Mouse (Mus musculus): ENCODE measurements around the gene Ndufa4l2. TPM values are rescaled to one million over a fixed set of nuclear protein-coding genes. Genes with fewer than 3 reads are reported as not detected.

Gene Ndufa4l2
- polyA plus RNA-seq, 1 experiment from 2014 or later: 7.6 TPM

DNA sequence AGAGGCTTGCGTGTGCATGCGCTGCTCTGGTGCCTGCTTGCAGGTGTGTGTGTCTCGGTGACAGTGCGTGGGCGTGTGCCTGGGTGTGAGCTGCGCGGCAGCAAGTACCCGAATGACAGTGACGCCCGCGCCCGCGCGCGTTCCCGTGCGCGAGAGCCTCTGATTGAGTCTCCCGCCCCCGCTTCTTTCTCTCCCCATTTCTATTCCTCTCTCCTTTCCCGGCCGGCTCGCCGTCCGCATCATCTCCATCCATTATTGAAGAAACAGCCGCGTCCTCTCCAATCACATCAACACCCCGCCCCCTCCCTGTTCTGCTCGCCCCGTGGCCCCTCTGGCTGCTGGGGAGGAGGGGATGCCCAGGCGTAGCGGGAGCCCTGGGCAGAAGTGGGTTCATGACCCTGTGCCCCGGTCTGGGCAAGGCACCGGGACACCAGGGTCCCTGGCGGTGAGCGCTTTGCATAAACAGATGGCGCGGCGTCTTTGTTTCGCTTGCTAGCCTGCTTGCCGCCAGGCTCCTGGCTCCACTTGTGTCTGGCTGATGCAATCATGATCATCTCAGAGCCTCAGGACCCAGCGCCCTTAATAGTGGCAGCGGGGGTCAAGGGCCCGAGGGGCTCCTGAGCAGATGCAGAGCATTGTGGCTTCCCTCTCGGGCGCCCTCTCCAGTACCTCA, 3.0 kb upstream of the Ndufa4l2 start:
- Histone ChIP-seq H3K4me3 (peak overlapping the region; percentile 39), H3K27ac (peak overlapping the region; percentile 89), H3K4me2 (replicated peaks) (peak overlapping the region; percentile 76), H3K9ac (peak overlapping the region; percentile 61), H3K4me1 (peaks cover 93% of the 10 kb centered on the region), H3K9me3 (no peaks in the 10 kb centered on the region), H3K36me3 (no peaks in the 10 kb centered on the region), H3K27me3 (replicated peaks) (peaks cover 60% of the 10 kb centered on the region)
- peak; percentile 15 for ATAC-seq (ENCODE audit: low FRiP score, low read depth)
- WGBS: under 1% methylated on average over 46 of the region's 46 CpGs

DNA sequence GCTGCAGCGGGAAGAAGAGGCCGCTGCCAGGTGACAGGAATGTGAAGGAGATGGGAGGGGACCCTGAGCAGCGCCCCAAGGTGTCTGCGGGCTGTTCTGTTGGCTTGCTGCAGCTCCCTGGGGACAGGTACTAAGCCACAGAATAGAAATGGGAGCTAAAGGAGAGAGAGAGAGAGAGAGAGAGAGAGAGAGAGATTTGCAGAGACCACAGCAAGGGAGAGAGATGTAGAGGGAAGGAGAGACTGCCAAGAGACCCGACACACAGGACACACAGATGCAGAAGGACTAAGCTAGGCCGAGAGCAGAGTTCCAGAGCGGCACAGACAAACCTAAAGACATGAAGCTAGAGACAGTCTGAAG, 2.5 kb upstream of the Ndufa4l2 start:
- Histone ChIP-seq H3K4me3 (peak overlapping the region; percentile 39), H3K27me3 (replicated peaks) (peaks cover 59% of the 10 kb centered on the region), H3K27ac (peak overlapping the region; percentile 89), H3K36me3 (no peaks in the 10 kb centered on the region), H3K9ac (peak overlapping the region; percentile 61), H3K4me1 (peaks cover 95% of the 10 kb centered on the region), H3K4me2 (replicated peaks) (peak overlapping the region; percentile 76), H3K9me3 (no peaks in the 10 kb centered on the region)
- no peak for ATAC-seq (ENCODE audit: low FRiP score, low read depth)
- WGBS: 3% methylated on average over 7 of the region's 7 CpGs

DNA sequence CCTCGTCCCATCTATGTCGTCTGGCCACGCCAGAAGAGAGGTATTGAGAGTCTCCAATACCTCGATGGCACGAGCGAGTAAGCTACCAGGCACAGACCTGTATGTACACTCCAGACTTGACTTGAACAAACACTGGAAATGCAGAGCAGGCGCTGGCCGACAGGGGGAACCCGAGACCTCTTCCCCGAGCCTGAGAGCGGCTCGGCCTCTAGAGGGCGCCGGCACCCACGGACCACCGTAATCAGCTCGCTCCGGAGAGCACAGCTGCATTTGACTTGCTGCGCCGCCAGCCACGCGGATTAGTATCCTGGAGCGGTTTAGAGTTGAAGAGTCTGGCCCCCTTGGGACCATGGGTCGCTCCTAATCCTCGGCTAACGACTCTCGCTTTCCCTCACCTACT, 2.0 kb upstream of the Ndufa4l2 start:
- Histone ChIP-seq H3K4me1 (peaks cover 95% of the 10 kb centered on the region), H3K36me3 (peaks cover 5% of the 10 kb centered on the region), H3K27ac (peak overlapping the region; percentile 89), H3K9me3 (no peaks in the 10 kb centered on the region), H3K4me3 (0 out of 2 replicates have a peak overlapping the region, but pooled peaks have one; percentile 2), H3K4me2 (replicated peaks) (peak overlapping the region; percentile 76), H3K27me3 (replicated peaks) (peaks cover 56% of the 10 kb centered on the region), H3K9ac (0 out of 2 replicates have a peak overlapping the region, but pooled peaks have one; percentile 61)
- under 1% methylated on average over 27 of the region's 27 CpGs for whole genome bisulfite sequencing
- peak; percentile 16; the same call in 1 of the 2 replicates for ATAC-seq (ENCODE audit: low FRiP score, low read depth)

DNA sequence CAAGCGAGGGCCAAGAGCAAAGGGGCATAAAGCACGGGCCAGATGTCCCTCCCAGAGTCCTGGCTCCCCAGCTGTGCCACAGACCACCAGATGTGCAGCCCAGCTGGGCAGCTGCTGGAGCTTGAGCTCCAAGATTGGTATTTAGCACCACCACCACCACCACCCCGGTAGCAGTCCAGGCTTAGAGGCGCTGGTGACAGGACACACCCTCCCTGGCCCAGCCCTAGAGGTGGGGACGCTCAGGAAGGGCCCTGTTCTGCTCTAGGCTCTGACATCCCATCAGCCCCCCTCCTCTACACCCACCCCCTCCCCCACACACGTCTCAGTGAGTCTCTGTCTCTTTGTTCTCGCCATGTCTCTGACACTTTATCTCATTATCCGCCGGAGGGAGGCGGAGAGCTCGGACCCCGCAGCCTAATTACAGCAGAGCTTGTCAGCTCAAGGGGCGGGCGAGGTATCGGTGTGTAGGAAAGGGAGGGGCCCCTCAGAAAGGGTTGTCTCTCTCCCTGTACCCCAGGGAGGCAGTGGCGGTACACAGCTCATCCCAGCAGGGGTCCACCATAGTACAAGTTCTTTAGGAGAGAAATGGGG, 1.2 kb upstream of the Ndufa4l2 start:
- Histone ChIP-seq H3K4me1 (peaks cover 92% of the 10 kb centered on the region), H3K9ac (0 out of 2 replicates have a peak overlapping the region, but pooled peaks have one; percentile 26), H3K9me3 (no peaks in the 10 kb centered on the region), H3K4me2 (replicated peaks) (peak overlapping the region; percentile 76), H3K27me3 (replicated peaks) (peaks cover 61% of the 10 kb centered on the region), H3K4me3 (peak overlapping the region; percentile 7; the same call in 1 of the 2 replicates), H3K36me3 (peaks cover 12% of the 10 kb centered on the region), H3K27ac (peak overlapping the region; percentile 66; the same call in 1 of the 2 replicates)
- under 1% methylated on average over 16 of the region's 16 CpGs for WGBS
- 0 out of 2 replicates have a peak, but pooled peaks have one; percentile 8 for ATAC-seq (ENCODE audit: low FRiP score, low read depth)

DNA sequence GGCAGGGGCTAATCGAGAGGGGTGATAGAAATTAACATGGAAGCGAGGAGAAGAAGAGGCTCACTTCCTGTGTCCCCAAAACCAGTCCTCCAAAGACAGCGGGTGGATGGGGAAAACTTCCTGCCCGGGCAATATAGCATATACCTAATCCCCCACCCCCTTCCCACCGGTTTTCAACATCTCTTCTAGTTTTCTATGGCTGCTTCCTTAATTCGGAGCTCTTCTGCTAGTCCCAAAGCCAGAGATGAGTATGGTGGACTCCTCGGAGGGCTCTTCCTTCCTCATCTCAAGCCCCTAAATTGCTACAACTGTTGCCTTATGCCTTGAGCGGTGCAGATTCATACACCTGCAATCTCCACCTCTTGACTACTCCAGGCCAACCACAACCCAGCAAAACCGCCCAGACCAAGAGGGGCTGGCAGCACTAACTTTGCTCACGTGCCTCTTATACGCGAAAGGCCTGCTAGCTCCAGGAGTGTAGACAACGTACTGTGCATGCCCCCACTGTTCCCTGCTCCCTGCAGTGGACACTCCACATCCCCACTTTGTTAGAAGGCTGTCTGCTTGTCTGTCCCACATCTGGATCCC, 562 bp upstream of the Ndufa4l2 start:
- WGBS: 12% methylated on average over 13 of the region's 13 CpGs
- H3K27me3 ChIP-seq (replicated peaks): peaks cover 61% of the 10 kb centered on the region
- no peak overlapping the region for H3K27ac ChIP-seq
- H3K9ac ChIP-seq: no peak overlapping the region
- H3K4me2 ChIP-seq (replicated peaks): peak overlapping the region; percentile 76
- H3K9me3 ChIP-seq: no peaks in the 10 kb centered on the region
- ATAC-seq (ENCODE audit: low FRiP score, low read depth): no peak
- no peak overlapping the region for H3K4me3 ChIP-seq
- H3K4me1 ChIP-seq: peaks cover 86% of the 10 kb centered on the region
- peaks cover 18% of the 10 kb centered on the region for H3K36me3 ChIP-seq

DNA sequence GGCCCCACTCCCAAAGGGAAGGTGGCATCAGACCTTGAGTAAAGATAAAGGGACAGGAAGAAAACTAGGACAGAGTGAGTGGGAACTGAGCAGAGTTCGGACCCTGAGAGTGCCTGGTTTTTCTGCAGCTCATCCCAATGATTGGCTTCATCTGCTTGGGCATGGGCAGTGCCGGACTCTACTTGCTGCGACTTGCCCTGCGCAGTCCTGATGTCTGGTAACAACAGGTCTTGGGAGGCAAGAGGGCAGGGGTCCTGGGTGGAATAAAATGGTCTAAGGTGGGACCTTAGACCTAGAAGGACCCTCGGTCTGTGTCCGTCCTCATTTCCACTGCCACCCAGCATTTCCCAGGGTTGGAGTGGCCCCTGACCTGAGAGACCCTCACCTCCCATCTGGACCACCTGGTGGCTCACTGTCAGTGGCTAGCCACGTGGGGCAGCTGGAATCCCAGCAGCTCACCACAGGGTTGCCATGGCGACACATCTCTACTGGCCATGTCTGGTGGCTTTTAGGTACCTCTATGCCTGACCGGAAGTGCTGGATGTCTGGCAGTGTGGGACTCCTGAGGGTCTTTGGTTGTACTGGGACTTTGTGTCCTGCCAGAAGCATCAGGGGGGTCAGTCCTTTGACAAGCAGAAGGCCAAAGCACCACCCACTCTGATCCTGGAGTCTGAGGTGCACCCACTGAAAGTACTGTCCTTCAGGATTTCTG, 660 bp downstream of the Ndufa4l2 start:
- no peak for ATAC-seq (ENCODE audit: low FRiP score, low read depth)
- H3K27me3 ChIP-seq (replicated peaks): peaks cover 51% of the 10 kb centered on the region
- WGBS: 24% methylated on average over 9 of the region's 9 CpGs
- peaks cover 28% of the 10 kb centered on the region for H3K36me3 ChIP-seq
- H3K4me3 ChIP-seq: no peak overlapping the region
- H3K9ac ChIP-seq: no peak overlapping the region
- no peak overlapping the region for H3K27ac ChIP-seq
- 0 out of 2 replicates have a peak overlapping the region, but pooled peaks have one; percentile 20 for H3K4me2 ChIP-seq (replicated peaks)
- H3K9me3 ChIP-seq: no peaks in the 10 kb centered on the region
- peaks cover 76% of the 10 kb centered on the region for H3K4me1 ChIP-seq

DNA sequence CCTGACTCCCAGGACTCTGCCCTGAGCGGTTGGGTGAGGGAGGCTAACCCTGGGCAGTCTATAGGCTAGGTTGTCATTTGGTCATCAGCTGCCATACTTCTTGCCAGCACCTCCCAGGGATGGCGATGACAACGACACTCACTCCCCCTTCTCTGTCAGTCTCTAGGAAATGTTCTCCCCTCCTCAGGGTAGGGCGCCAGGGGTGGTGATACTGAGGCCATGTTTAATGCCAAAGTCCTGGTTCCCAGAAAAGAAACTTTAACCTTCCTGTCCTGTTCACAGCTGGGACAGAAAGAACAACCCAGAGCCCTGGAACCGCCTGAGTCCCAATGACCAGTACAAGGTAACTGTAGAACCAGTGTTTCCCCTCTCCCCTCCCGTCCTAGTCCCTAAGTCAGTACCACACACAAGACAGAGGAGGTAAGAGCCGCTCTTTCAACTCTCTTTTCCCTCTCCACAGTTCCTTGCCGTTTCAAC, 1.3 kb downstream of the Ndufa4l2 start:
- H3K27ac ChIP-seq: no peak overlapping the region

DNA sequence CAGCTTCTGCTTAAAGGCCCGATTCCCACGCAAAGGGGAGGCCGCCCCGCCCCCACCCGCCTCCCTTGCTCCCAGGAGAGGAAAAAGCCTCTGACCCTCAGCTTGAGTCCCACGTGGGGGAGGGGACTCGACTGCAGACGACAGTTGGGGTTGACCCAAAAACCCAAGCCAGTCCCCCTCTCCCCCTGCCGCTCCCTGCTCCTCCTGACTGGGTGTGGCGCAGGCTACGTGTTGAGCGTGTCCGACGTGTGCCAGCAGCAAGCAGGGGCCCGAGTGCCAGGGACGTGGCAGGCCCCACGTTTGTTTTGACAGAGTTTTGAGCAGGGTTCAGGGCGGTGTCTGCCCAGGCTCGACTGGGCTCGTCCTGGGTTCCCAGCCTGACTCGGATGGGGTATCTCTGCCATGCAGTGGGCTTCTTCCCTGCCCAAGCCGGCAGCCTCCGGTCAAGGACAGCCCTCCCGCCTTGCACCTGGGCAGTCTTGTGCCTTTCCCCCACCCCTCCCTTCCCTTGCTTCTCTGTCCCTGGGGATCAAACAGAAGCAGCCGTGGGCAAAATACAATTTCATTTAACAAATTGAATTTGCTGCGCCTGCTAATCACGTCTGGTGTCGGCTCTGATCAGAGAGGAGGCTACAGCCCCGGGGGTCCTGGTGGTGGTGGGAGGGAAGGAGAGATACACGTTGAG, 2.0 kb downstream of the Ndufa4l2 start:
- WGBS: 6% methylated on average over 30 of the region's 30 CpGs
- Histone ChIP-seq H3K36me3 (peaks cover 29% of the 10 kb centered on the region), H3K4me2 (replicated peaks) (peak overlapping the region; percentile 49), H3K9me3 (no peaks in the 10 kb centered on the region), H3K27me3 (replicated peaks) (peaks cover 41% of the 10 kb centered on the region), H3K4me1 (peaks cover 76% of the 10 kb centered on the region), H3K9ac (no peak overlapping the region; the same call in 1 of the 2 replicates), H3K27ac (no peak overlapping the region), H3K4me3 (no peak overlapping the region)
- ATAC-seq (ENCODE audit: low FRiP score, low read depth): no peak

More for the DNA sequence above, 1.3 kb downstream of the Ndufa4l2 start:
- Histone ChIP-seq H3K4me2 (replicated peaks) (peak overlapping the region; percentile 49), H3K9ac (no peak overlapping the region), H3K4me3 (no peak overlapping the region), H3K36me3 (peaks cover 29% of the 10 kb centered on the region), H3K27me3 (replicated peaks) (peaks cover 46% of the 10 kb centered on the region), H3K4me1 (peaks cover 76% of the 10 kb centered on the region), H3K9me3 (no peaks in the 10 kb centered on the region)
- ATAC-seq (ENCODE audit: low FRiP score, low read depth): no peak
- 12% methylated on average over 8 of the region's 8 CpGs for WGBS

DNA sequence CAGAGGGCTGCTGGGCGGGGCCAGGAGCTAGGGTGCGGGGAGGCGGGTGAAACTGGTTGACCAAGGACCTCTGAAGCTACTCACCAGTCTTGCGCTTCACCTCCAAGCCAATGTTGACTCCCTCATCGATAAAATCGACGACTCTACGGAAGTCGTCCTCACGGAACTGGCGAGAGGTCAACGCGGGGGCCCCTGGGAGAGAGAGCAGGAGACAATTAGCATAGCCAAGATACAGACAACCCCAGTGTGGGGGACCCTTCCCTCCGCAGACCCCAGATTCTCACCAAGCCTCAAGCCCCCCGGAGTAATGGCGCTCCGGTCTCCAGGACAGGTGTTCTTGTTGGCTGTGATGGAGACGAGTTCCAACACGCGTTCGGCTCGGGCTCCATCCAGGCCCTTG, 3.2 kb downstream of the Ndufa4l2 start:
- Histone ChIP-seq H3K27ac (no peak overlapping the region), H3K9ac (no peak overlapping the region), H3K4me3 (no peak overlapping the region), H3K4me1 (peaks cover 68% of the 10 kb centered on the region), H3K27me3 (replicated peaks) (peaks cover 38% of the 10 kb centered on the region), H3K4me2 (replicated peaks) (no peak overlapping the region), H3K36me3 (peaks cover 29% of the 10 kb centered on the region), H3K9me3 (no peaks in the 10 kb centered on the region)
- no peak for ATAC-seq (ENCODE audit: low FRiP score, low read depth)
- WGBS: 95% methylated on average over 22 of the region's 22 CpGs

DNA sequence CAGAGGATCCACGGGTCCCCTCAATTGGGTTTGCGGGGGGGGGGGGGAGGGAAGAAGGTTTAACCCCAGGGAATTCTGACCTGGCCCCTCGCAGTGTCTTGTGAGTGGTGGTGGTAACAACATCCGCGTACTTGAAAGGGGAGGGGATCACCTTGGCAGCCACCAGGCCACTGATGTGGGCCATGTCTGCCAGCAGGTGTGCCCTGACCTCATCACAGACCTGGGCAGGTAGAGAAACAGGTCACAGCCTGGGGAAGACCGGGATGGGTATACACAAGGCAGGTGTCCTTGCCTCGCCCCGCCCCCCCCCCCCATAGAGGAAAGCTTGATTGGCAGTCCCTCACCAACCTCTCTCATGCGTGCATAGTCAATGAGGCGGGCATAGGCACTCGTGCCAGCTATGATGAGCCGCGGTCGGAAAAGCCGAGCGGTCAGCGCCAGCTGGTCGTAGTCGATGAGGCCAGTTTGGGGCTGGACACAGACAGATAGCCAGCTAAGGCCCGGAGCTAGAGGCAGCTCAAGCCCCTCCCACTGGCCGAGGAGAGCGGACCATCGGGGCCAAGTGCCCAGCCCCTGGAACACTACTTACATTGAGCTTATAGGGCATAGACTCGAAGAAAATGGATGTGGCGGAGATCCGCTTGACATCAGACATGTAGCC, 4.4 kb downstream of the Ndufa4l2 start:
- no peak overlapping the region for H3K4me2 ChIP-seq (replicated peaks)
- peaks cover 37% of the 10 kb centered on the region for H3K27me3 ChIP-seq (replicated peaks)
- H3K9me3 ChIP-seq: no peaks in the 10 kb centered on the region
- peaks cover 29% of the 10 kb centered on the region for H3K36me3 ChIP-seq
- no peak overlapping the region for H3K4me3 ChIP-seq
- peaks cover 56% of the 10 kb centered on the region for H3K4me1 ChIP-seq
- H3K9ac ChIP-seq: no peak overlapping the region
- no peak for ATAC-seq (ENCODE audit: low FRiP score, low read depth)
- 93% methylated on average over 25 of the region's 26 CpGs for WGBS
- H3K27ac ChIP-seq: no peak overlapping the region

Data from neural tube, embryonic 12.5 days (tissue).